Mouse (Mus musculus): Measurements from ENCODE around the gene Tpo.

GRCm38 (mm10) chr12:30109646-30110605, 22.5 kb downstream of the Tpo start:
- TF ChIP-seq CTCF (IDR thresholded peaks at IDR 0.05; ENCODE audit: borderline replicate concordance, insufficient read depth, low read length) (no peak), POLR2A (IDR thresholded peaks at IDR 0.05; ENCODE audit: low read depth, low read length) (no peak)

Data from embryonic fibroblast, embryonic 13.5 days (primary cell).